Mouse (Mus musculus) heart, adult 2 months (tissue): Measurements from ENCODE around the gene Ntrk3.

Experiments
- CTCF ChIP-seq: fragments of 200-600 bp; IDR thresholded peaks from 2 replicates; pipeline ENCODE4 v1.8.1; 2022; ENCODE audit warnings: antibody characterized with exemption, mild to moderate bottlenecking, moderate library complexity
- EP300 ChIP-seq: fragments of 200-500 bp; IDR thresholded peaks from 2 replicates; pipeline ENCODE4 v1.6.1; 2011; ENCODE audit warnings: low read depth, low read length, control low read depth; ENCODE audit not compliant: insufficient read depth
- POLR2A ChIP-seq: fragments of 200-500 bp; IDR thresholded peaks from 2 replicates; pipeline ENCODE4 v1.6.1; 2011; ENCODE audit warnings: mild to moderate bottlenecking, low read depth, low read length, control low read depth; ENCODE audit not compliant: insufficient read depth

DNA sequence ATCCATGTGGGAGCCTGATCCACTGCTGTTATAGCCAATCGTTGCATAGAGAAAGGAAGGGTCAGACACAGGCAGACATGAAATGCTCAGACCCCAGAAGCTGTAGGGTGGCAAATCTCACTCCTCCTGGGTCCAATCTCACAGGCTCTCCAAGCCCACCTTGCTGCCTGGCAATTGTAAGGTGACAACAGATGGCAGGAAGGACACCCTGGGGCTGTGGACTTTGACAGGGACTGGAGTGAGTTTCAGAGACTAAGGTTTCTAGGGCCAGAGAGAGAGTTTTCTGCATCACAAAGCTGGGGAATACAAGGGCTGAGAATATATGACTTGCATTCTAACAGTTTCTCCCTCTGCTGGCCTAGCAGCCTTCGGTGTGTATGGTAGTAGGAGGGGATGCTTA lies 359.5 kb downstream of the Ntrk3 start:
- no peak for TF ChIP-seq POLR2A
- TF ChIP-seq EP300: no peak
- TF ChIP-seq CTCF: no peak
